Mouse (Mus musculus) mouse trophoblast stem cell (cell line): ENCODE measurements around the gene Fam19a2.

Experiments used
- in situ Hi-C, 2 experiments: fragments of 300-500 bp; cut with MseI, MboI; formaldehyde crosslinking; loops; 2 replicates in 1 of 2; 3 replicates in 1 of 2; pipeline ENCODE4 v1.15.1; 2025

Gene Fam19a2

DNA sequence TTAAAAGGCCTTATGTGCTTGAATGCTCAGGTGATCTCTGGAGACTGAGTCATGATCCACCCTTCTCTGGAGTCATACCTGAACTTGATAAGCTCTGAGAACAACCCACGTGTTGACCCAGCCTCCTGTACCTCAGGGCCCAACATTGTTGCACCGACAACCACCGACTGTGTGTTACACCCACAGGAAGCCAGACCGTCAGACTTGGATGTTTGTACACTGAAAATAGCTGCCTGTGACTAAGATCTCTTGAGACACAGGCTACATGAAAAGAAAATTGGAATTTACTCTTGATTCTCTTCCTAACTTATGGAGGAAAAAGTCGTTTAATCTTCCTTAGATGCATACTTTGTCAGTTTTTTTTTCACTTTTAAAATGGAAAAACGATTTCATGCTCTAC lies 121.8 kb downstream of the Fam19a2 start:
- in situ Hi-C loops = no loop called here

DNA sequence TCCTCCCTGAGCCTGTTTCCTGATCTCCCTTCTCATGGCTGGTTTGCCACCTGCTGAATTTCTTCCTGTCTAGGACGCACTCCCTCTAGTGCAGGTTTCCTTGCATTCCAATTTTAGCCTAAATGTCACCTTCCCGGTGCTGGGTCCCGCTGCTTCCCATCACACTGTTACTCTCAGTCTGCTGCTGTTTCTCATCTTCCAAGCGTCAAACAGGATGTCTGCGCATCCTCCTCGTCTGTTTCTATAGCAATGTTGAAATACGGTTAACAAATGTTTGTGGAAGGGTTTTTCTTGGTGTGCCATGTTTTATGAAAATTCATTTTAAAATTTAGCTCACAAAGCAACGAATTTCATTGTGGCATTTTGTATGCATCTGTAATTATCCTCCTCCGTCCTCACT lies 131.6 kb downstream of the Fam19a2 start:
- in situ Hi-C loops = no loop called here

DNA sequence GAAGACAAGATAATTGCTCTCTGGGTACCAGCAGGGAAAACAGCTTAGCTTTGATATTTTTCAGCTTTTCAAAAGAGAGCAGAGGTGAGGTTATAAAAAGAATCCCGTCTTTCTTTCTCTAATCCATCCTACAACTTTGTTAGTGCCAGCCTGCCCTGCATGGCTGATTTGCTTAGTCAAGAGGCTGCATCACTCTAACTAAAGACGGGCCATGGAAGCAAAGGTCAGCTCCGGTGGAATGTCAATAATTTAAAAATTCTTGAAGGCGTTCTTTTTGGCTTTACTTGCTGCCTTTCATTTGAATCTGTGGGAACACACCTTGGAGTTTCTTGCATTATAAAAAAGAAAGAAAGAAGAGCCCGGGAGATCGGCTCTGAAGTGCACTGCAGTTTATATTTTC lies 134.3 kb downstream of the Fam19a2 start:
- in situ Hi-C loops = no loop called here

DNA sequence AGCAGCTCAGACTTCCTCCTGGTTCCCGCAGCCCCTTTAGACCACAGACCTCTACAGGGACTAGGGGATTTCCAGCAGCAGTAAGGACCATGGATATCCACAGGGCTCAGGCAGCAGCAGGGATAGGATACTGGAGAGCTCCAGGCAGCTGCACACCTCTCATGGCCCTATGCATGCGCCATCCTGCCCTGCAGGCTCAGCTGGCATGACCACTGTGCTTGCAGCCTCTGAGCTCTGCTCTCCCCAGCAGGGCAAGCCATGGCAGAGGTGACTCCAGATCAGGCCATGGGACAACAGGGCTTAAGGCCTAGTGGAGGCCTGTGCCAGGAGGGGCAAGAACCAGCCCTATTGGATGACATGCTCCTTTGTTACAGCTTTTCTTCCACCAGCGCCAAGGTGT lies 137.4 kb downstream of the Fam19a2 start:
- in situ Hi-C loops = no loop called here

DNA sequence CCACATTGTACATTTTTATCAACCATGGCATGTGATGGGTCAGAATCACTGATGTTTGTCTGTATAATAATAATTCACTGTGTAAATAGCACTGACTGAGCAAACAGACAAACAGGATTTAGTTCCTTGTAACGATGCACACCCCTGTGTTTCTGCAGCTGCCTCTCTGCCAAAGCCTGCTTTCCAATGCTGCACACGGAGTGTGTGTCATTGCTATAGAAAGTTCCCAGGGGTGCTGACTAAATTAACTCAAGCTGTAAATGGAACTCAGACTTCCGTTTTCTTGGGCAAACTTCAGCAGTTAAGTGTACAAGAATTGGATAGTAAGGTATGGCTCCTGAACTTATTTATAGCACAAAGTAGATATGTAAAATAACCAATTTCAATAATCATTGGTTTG lies 138.7 kb downstream of the Fam19a2 start:
- in situ Hi-C loops = no loop called here

DNA sequence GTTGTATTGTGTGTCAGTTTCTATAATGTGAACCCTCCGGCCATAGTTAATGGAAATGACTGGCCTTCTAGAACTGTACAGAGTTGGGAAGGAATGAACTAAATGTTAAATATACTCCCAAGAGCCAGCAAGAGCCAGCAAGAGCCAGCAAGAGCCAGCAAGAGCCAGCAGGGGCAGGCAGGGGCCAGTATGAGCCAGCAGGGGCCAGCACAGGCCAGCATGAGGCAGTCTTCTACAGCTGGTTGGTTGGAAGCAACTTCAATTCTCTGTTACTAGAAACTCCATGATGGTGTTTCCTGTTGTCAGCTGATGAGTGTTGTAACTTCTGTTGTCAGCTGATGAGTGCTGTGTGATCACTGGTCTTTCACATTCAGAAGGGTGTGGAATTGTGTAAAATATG lies 151.2 kb downstream of the Fam19a2 start:
- in situ Hi-C loops = no loop called here

DNA sequence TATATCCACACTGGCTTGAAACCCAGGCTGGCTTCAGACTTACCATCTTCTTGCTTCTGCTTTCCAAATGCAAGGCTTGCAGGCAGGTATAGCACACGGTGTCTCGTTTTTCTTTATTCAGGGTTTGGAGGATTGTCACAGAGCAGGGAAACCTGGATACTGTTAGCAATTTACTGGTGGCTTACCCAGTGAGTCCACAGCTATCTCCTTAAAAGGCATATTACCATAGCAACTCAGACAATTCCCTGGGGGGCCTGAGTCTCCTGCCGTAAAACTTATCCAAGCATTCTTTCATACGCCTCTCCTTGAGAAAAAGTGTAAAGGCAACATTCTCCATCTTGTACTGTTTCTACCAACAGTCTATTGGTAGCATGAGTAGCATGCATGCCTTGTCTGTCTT lies 152.2 kb downstream of the Fam19a2 start:
- in situ Hi-C loops = no loop called here

DNA sequence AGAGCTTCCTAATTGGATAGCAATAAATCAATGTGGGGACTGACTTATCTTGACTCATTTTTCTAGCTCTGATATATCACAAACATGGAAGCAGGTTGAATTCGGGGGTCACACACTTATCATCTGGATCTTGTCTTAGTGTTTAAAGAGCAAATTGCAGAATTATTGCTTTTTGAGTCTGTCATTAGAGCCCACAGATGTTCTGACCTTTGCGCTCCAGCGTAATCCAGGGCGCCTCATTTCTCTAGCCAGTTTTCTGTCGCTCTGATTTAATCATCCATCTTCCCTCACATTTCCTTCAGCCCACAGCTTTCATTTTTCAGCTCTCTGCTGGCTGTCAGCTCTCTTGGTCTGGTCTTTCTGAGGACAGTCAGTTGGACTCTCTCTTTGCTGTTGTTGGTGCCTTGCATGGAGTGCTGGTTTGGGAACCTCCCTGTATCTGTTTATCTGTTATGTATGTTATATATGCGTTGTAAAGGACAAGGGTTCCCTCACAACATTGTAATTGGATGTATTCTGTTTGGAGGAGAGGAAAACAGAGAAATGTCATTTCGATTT lies 154.9 kb downstream of the Fam19a2 start:
- in situ Hi-C loops = no loop called here

DNA sequence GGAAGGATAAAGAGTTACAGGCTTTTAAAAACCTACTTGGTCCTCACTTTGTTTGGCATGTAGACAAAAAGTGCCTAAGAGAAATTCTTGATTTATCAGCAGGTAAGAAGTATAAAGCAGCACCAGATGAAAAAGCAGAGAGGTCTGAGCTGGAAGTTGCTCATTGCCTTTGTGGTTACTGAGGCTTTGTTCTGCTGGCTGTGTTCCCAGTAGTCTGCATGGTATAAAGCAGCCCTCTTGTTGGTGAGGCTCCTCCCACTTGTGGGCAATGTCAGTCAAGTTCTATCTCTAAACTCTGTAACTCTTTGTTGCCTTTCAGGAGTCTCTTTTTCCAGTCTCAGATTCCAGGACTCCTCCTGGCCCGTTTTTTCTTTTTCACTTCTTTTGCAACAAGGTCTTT lies 156.5 kb downstream of the Fam19a2 start:
- in situ Hi-C loops = no loop called here

DNA sequence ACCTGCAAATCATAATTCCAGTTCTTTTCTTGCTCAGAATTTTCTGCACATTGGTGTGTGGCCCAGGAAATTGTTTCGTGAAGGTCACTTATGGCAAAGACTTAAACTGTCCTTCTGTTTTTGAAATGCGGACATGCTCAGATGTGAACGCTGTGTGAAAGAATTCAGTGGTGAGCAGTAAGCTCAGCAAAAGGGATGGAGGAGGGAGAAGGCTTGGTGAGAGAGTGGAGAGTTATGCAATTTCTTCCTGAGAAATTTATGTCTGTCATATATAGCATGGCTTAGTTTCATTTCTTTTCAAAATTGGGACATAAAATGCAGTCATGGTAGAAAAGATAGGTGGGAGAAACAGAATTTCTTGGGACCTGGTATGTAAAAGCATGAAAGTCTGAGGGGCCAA lies 160.7 kb downstream of the Fam19a2 start:
- in situ Hi-C loops = no loop called here

DNA sequence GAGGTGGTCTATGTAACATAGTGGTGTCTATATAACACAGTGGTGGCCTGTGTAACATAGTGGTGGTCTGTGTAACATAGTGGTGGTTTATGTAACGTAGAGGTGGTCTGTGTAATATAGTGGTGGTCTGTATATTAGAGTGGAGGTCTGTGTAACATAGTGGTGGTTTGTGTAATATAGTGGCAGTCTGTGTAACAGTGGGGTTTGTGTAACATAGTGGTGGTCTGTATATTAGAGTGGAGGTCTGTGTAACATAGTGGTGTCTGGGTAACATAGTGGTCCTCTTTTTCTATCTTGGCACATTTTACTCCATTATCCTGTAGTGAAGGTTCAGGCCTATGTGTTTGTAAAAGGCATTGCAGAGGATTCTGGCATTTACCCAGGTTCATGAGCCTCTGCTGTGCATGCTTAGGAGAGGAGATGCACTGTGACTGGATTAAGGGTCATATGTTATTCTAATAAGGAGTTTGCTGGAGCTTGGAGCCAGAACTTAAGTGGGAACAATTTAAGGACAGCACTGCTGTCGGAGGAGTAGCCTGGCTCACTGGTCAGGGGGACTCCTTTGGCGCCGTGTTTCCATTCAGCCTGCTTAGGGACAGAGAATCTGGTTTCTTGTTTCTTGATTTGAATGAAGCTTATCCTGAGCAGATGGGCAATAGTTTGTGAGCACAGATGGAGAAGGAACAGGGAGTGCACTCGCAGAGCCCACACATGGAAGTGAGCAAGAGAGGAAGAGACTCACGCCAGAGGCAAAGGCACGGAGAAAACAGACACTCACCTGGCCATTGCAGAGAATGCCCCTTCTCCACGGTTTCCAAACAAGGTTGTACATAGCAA lies 162.9 kb downstream of the Fam19a2 start:
- in situ Hi-C loops = no loop called here

DNA sequence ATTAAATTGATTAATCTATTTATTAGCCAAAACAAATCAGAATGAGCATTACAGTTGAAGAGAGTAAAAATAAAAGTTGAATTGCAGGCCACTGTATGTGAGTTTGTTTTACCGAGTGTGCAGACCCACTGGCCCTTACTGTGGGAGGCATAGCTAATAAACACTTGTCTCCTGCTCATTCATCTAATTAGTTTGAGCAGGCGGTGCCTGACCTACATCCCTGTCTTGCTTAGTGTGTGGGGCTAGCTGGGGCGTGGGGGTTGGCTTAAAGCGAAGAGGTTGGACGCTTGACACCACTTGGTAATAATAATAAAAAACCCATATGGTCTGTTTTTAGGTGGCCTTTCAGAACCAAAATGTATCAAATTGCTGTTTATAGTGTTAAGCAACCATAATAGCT lies 167.8 kb downstream of the Fam19a2 start:
- in situ Hi-C loops = no loop called here

DNA sequence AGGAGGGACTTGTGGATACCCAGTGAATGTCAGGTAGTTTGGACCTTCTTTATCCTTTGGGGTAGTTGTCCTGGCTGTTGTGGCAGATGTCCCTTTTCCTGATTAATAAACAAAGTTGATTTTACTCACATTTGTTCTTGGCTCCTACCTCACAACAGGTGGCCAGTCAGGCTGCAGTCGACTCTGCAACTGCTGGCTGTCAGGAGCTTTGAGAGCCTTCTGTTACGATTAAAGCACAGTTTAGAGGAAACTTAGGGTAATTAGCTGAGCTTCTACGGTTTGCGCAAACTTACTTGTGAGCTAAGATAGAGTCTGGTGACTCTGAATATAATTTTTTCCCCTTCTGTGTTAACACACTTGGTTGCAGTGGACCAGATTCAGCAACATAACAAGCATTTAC lies 173.8 kb downstream of the Fam19a2 start:
- in situ Hi-C loops = no loop called here

DNA sequence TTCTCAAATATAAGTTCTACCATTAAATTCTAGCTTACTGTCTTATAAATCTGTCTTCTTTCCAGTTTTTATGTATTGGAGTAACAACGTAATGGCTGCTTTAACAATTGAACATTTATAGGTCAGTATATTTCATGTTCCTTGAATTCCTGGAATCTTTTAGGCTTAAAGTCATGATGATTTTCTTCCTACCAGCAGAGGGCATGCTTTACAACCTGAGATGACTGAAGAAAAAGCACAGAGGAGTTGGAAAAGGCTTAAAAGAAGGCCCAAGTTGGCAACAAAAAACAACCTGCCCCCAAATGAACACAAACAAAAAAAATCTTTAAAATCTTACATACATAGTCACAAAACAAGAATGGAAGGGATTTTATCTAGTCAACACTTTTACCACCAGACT lies 193.0 kb downstream of the Fam19a2 start:
- in situ Hi-C loops = no loop called here

DNA sequence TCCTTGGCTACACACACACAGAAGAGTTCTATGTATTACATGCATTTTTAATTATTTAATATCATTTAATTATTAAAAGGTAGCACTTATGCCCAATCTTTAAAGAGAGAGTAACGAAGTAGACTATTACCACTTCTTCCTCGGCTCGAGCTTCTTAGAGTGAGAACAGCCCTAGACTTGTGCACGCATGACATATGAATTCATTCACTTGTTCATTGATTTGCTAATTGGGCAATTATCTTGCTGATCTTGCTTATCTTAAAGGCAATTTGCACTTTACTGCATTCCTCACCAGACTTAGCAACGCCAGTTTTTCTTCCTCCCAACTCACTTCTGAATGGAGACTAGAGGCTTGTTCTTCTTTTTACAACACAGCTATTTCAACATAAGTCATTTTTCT lies 196.7 kb downstream of the Fam19a2 start:
- in situ Hi-C loops = no loop called here

DNA sequence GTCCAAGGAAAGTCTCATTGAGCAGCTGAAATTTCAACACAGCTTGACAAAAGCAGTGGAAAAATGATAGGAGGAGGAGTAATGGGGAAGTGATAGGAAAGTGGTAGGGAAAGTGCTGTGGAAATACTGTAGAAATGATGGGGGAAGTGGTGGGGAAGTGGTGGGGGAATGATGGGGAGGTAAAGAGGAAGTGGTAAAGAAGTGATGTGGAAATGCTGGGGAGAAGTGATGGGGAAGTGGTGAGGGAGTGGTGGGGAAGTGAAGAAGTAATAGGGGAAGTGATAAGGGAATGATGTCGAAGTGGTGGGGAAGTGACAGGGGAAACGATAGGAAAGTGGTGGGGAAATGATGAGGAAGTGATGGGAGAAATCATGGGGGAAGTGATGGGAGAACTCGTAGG lies 198.5 kb downstream of the Fam19a2 start:
- in situ Hi-C loops = no loop called here

DNA sequence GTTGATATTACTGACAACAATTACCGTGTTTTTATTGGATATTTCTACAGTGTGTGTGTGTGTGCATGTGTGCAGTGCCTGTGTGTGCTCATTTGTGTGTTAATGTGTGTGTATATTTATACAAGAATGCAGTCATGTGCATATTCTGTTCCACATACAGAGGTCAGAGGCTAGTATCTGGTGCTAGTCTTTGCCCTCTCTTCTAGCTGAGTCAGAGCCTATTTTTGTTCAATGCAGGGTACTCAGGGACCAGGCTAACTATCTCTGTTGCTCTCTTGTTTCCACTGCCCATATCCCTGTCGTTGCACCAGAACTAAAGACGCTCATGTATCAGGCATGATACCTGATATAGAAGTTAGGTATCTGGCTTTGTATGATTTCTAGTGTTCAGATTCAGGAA lies 251.0 kb downstream of the Fam19a2 start:
- in situ Hi-C loops = no loop called here

DNA sequence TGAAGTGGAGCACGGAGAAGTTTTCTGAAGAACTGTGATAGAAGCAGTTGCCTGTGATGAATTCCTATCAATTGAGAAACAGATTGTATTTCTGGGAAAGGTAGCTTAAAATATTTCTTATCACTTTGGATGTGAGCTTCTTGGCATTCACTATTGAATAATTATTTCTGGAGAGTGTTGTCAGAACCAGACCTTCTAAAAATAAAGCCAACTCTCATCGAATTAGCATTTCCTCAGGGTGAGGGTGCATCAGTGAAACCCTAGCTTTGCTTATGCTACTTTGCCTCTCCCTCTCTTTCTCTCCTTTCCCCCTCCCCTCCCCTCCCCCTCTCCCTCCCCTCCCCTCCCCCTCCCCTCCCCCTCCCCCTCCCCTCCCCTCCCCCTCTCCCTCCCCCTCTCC lies 256.8 kb downstream of the Fam19a2 start:
- in situ Hi-C loops = no loop called here

DNA sequence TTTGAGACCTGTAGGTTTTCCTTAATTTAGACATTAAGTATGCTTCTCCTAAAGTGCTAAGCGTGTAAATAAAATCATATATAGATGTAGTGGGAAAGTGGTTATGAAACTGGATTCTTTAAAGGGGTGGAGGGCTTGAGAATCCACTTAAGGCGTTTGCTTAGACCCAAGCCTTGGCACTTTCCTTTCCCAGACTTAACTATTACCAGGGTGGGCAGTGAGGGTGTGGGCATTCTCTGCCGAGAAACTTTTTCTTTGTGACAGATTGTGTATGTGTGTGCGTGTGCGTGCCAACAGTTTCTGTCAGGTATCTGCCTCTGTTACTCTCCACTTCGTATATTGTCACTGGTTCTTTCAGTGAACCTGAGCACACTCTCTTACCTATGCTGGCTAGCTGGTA lies 257.4 kb downstream of the Fam19a2 start:
- in situ Hi-C loops = no loop called here

DNA sequence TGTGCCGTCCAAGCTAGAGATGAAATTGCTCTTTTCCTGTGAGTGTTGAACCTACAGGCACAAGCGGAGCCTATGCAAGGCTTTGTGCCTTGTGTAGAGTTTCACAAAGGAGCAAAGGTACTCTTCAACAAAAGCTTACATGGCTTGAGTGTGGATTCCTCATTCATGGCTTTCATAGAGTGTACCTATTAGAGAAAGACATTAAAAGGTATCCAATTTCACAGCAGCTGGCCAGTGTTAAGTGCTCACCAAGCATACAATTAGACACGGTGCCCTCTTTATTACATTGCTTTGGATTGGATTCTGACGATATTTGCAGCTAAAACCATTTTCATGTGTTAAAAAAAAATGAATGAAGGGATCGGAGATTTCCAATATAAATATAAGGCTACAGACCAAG lies 261.6 kb downstream of the Fam19a2 start:
- in situ Hi-C loops = no loop called here

DNA sequence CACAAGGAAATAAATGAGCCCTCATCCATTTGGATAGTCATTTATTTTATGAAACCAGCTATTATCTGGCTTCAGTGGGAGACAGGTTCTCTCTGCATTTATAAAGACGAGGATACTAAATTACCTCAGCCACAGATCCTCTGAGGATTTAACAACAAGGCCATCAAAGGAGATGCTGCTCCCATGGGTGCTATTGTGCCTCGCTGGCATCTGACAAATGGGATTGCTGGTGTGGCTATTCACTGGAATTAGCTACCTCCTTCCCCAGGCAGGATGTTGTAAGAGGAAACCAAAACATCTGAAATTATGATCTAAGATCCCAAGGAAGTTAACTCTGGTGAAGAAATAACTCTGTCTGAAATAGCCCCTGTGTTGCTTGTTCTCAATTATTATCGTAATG lies 262.3 kb downstream of the Fam19a2 start:
- in situ Hi-C loops = no loop called here

DNA sequence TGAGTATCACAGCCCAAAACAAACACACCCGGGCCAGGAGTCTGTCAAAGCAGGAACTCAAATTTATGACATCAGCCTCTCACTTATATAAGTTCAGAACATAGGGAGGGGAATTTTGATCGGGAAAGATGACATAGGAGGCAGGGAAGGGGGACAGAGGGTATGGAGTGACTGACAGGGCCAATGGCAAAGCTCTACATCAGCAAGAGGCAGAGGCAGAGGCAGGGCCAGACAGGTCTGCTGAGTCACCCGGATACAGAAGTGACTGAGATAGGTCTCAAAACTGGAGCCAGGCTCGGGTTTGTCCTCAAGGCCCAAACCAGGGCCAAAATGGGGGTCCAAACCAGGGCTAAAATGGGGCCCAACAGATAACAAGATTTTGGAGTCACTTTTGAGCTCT lies 272.3 kb downstream of the Fam19a2 start:
- in situ Hi-C loops = no loop called here

DNA sequence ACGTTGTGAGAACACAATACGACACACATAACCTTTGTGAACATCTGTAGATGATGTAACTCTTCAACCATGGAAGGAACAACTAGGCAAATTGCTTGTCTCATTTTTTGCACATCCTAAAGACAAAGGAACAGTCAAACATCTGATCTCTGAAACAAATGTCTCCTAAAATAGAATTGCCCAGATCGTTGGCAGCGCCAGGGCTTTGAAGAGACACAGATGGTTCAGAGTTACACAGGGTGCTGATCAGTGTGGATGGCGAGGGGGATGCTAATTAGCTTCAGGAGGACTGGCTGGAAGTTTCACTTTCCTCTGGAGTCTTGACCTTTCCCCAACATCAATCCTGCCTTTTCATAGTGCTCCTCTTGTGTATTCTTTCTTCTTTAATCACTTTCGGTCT lies 284.6 kb downstream of the Fam19a2 start:
- in situ Hi-C loops = no loop called here

DNA sequence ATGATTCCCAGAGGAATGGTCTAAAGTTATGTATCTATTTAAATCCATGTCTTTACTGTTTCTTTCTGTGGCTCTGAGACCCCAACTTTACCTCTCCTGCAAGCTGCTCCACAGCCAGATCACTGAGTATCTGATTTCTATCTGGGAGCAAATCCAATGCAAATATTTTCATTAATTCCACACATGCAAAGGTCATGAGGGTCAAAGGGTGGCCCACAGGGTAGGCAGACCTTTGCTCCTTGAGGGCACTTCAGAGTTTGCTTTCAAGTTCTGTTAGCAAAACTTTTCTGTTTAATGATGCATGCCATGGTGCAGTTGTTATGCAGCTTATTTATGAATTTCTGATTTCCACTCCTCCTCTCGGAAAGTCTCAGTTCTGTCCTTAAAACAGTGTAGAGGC lies 303.9 kb downstream of the Fam19a2 start:
- in situ Hi-C loops = no loop called here
